Mouse (Mus musculus) ES-E14 (cell line): ENCODE results near the gene Dmrtc2.

Source experiments
- CHD2 ChIP-seq: IDR thresholded peaks from 2 replicates; pipeline ENCODE4 v1.6.1; 2014; ENCODE audit warnings: mild to moderate bottlenecking, low read depth, low read length, inconsistent platforms
- MAFK ChIP-seq: IDR thresholded peaks from 2 replicates; pipeline ENCODE4 v1.6.1; 2014; ENCODE audit warnings: mild to moderate bottlenecking, low read depth, low read length, inconsistent platforms; ENCODE audit not compliant: insufficient read depth
- ZC3H11A ChIP-seq: IDR thresholded peaks from 2 replicates; pipeline ENCODE4 v1.6.1; 2012; ENCODE audit warnings: low read depth, mild to moderate bottlenecking, inconsistent platforms, low read length, borderline replicate concordance

DNA sequence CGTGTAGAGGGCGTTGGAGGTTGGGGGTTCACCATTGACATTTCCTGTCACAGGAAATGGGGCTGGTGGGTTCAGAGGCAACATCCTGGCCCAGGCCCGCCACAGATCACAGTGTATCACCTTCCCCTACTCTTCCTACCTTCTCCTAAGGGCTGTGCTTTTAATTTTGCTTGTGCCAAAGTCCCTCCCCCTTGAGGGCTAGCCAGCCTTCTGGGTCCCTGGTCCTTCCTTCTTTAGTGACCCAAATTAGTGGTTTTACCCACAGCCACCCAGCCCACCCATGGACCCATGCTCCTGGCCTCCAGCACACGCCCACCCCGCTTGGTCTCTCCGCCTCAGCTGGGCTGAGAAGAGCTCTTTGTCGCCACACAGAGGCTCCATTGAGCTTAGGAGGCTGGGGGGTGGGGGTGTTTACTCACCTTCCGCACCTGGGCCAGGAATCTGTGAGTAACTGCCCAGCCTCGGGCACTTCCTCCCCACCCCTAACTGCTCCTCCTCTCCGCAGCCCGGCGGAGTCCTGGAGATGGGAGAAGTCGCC is 37.4 kb downstream of the Dmrtc2 start:
- TF ChIP-seq ZC3H11A (no peak), MAFK (no peak), CHD2 (no peak)
